Mouse (Mus musculus) stomach, postnatal 0 days (tissue): Measurements from ENCODE around the gene Fads6.

Source experiments
- CTCF ChIP-seq: IDR thresholded peaks from 2 replicates; pipeline ENCODE4 v1.5.1; 2016; ENCODE audit warnings: antibody characterized with exemption, low read depth, mild to moderate bottlenecking, moderate library complexity
- EP300 ChIP-seq: optimal IDR thresholded peaks from 2 replicates; pipeline ENCODE3; 2016; ENCODE audit warnings: antibody characterized with exemption

DNA sequence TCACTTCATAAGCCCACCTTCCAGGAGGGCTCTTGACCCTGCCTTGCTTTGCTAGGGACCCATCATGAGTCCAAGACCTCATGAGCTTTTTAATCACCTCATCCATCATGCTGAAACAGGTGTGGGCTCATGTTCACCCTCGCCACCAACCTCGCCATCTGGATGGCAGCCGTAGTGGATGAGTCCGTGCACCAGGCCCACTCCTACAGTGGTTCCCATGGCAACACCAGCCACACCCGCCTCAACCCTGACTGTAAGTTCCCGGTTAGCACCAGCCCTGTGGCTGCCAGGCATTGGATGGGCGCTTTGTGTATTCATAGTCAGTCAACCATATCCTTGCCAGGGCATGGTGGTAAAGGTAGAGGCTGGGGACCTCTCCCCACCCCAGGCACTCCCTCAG lies 29.3 kb upstream of the Fads6 start:
- TF ChIP-seq EP300 (no peak), CTCF (no peak)
